Mouse (Mus musculus) liver, postnatal 0 days (tissue): ENCODE measurements around the gene Enpp4. TPM values are rescaled to one million over a fixed set of nuclear protein-coding genes. Genes with fewer than 3 reads are reported as not detected.
A peak's percentile ranks its signal among the peaks of the same experiment; 100 is the strongest.

Experiments used
- ATAC-seq: fragments of 200-750 bp; cut with Nextera tagmentation; 2 replicates; pipeline ENCODE4 v1.8.0; 2017; ENCODE audit warnings: mild to moderate bottlenecking, moderate library complexity
- DNase-seq: peaks from one replicate; pipeline ENCODE4 v3.0.0-alpha.2; 2016
- H3K27ac ChIP-seq: fragments of 300-500 bp; sonication (generic); 2 replicates; pipeline ENCODE4 v1.5.1; 2014; ENCODE audit warnings: antibody characterized with exemption, moderate library complexity, mild to moderate bottlenecking, low read depth
- H3K27me3 ChIP-seq: fragments of 300-500 bp; sonication (generic); 2 replicates; pipeline ENCODE4 v1.6.1; 2014; ENCODE audit warnings: low read length, control low read depth, mixed read lengths; ENCODE audit not compliant: insufficient read depth
- H3K36me3 ChIP-seq: fragments of 300-500 bp; sonication (generic); replicated peaks from 2 replicates; pipeline ENCODE4 v1.6.1; 2014; ENCODE audit warnings: mild to moderate bottlenecking, control low read depth, low read length, moderate library complexity, mixed read lengths; ENCODE audit not compliant: insufficient read depth
- H3K4me1 ChIP-seq: fragments of 300-500 bp; sonication (generic); 2 replicates; pipeline ENCODE4 v1.6.1; 2014; ENCODE audit warnings: antibody characterized with exemption, mild to moderate bottlenecking, control low read depth; ENCODE audit not compliant: insufficient read depth
- H3K4me2 ChIP-seq: fragments of 300-500 bp; sonication (generic); 2 replicates; pipeline ENCODE4 v1.6.1; 2014; ENCODE audit warnings: low read depth, mild to moderate bottlenecking, low read length, moderate library complexity, mixed read lengths
- H3K4me3 ChIP-seq: fragments of 300-500 bp; sonication (generic); 2 replicates; pipeline ENCODE4 v1.5.1; 2014; ENCODE audit warnings: low read depth, low read length
- H3K9ac ChIP-seq: fragments of 300-500 bp; sonication (generic); replicated peaks from 2 replicates; pipeline ENCODE4 v1.6.1; 2014; ENCODE audit warnings: mild to moderate bottlenecking, moderate library complexity
- H3K9me3 ChIP-seq: fragments of 300-500 bp; sonication (generic); 2 replicates; pipeline ENCODE4 v1.6.1; 2016; ENCODE audit warnings: mild to moderate bottlenecking, control low read depth, low read length, mixed read lengths
- CTCF ChIP-seq: sonication (generic); IDR thresholded peaks from 2 replicates; pipeline ENCODE4 v1.5.1; 2016; ENCODE audit warnings: antibody characterized with exemption, low read depth
- EP300 ChIP-seq: IDR thresholded peaks from 2 replicates; pipeline ENCODE4 v1.6.1; 2016; ENCODE audit warnings: antibody characterized with exemption, low read depth, mild to moderate bottlenecking
- WGBS: fragments of 180-500 bp; shearing (Covaris S2); extraction: QIAGEN DNeasy Blood & Tissue Kit; methylation state at CpG from one replicate; pipeline ENCODE4 v1.1.7; 2014; ENCODE audit not compliant: insufficient replicate concordance; 5-methylcytosine and 5-hydroxymethylcytosine counted together
- polyA plus RNA-seq: library from polyadenylated mRNA; unstranded; fragments of >200 nt; fragmentation: Nextera tagmentation; extraction: Ambion mirVana; gene quantifications from 2 replicates; pipeline ENCODE4 v1.2.1, GENCODE M21; 2015

Enpp4 gene
- polyA plus RNA-seq, 1 experiment from 2014 or later: 5.8 TPM

- no peaks in the 10 kb centered on the region for H3K27me3 ChIP-seq
- no peak for TF ChIP-seq EP300
- no peak for DNase-seq
- no peak for ATAC-seq
- H3K36me3 ChIP-seq: no peaks in the 10 kb centered on the region
- H3K4me2 ChIP-seq: no peak overlapping the region
- no peaks in the 10 kb centered on the region for H3K9me3 ChIP-seq
- no peak overlapping the region for H3K27ac ChIP-seq
- whole genome bisulfite sequencing: 48% methylated on average over 1 of the region's 1 CpGs
- no peak overlapping the region for H3K4me3 ChIP-seq
- no peaks in the 10 kb centered on the region for H3K4me1 ChIP-seq
- no peak overlapping the region for H3K9ac ChIP-seq
Measured at GRCm38 (mm10) chr17:44145806-44146205, 40.2 kb upstream of the Enpp4 start.

GRCm38 (mm10) chr17:44136863-44137640, 31.4 kb upstream of the Enpp4 start:
- no peak overlapping the region for H3K9ac ChIP-seq
- H3K36me3 ChIP-seq: no peaks in the 10 kb centered on the region
- DNase-seq (no peak), ATAC-seq (no peak)
- no peak for TF ChIP-seq EP300
- no peak for TF ChIP-seq CTCF
- peaks cover 4% of the 10 kb centered on the region; the same call in 1 of the 2 replicates for H3K4me1 ChIP-seq
- WGBS: 67% methylated on average over 10 of the region's 10 CpGs
- no peak overlapping the region for H3K27ac ChIP-seq
- no peak overlapping the region for H3K4me2 ChIP-seq
- H3K27me3 ChIP-seq: no peaks in the 10 kb centered on the region
- no peaks in the 10 kb centered on the region for H3K9me3 ChIP-seq
- no peak overlapping the region for H3K4me3 ChIP-seq

GRCm38 (mm10) chr17:44136018-44136417, 30.4 kb upstream of the Enpp4 start:
- H3K9me3 ChIP-seq: no peaks in the 10 kb centered on the region
- H3K27me3 ChIP-seq: no peaks in the 10 kb centered on the region
- H3K4me2 ChIP-seq: peak overlapping the region; percentile 74
- 33% methylated on average over 8 of the region's 8 CpGs for WGBS
- H3K4me3 ChIP-seq: peak overlapping the region; percentile 24; the same call in 1 of the 2 replicates
- DNase-seq (no peak), ATAC-seq (no peak)
- H3K9ac ChIP-seq: no peak overlapping the region
- no peaks in the 10 kb centered on the region for H3K36me3 ChIP-seq
- H3K27ac ChIP-seq: no peak overlapping the region
- TF ChIP-seq CTCF (no peak), EP300 (no peak)
- H3K4me1 ChIP-seq: peaks cover 4% of the 10 kb centered on the region; the same call in 1 of the 2 replicates

- peak overlapping the region; percentile 74 for H3K4me2 ChIP-seq
- no peaks in the 10 kb centered on the region for H3K9me3 ChIP-seq
- no peak for TF ChIP-seq EP300
- no peak for TF ChIP-seq CTCF
- no peak overlapping the region for H3K9ac ChIP-seq
- H3K27ac ChIP-seq: no peak overlapping the region
- peaks cover 4% of the 10 kb centered on the region; the same call in 1 of the 2 replicates for H3K4me1 ChIP-seq
- ATAC-seq (peak; percentile 83), DNase-seq (no peak)
- H3K27me3 ChIP-seq: no peaks in the 10 kb centered on the region
- peak overlapping the region; percentile 30 for H3K4me3 ChIP-seq
- H3K36me3 ChIP-seq: no peaks in the 10 kb centered on the region
- WGBS: 53% methylated on average over 9 of the region's 9 CpGs
Measured at GRCm38 (mm10) chr17:44134545-44134944, 28.9 kb upstream of the Enpp4 start.

GRCm38 (mm10) chr17:44134106-44134505, 28.5 kb upstream of the Enpp4 start:
- H3K4me2 ChIP-seq: peak overlapping the region; percentile 74
- ATAC-seq: peak; percentile 12; the same call in 1 of the 2 replicates

GRCm38 (mm10) chr17:44130429-44130828, 24.8 kb upstream of the Enpp4 start:
- 12% methylated on average over 7 of the region's 7 CpGs for WGBS
- Histone ChIP-seq H3K27ac (no peak overlapping the region), H3K4me3 (no peak overlapping the region), H3K9ac (no peak overlapping the region), H3K4me2 (no peak overlapping the region), H3K36me3 (no peaks in the 10 kb centered on the region), H3K9me3 (peaks cover 3% of the 10 kb centered on the region; the same call in 1 of the 2 replicates), H3K4me1 (peaks cover 4% of the 10 kb centered on the region; the same call in 1 of the 2 replicates), H3K27me3 (no peaks in the 10 kb centered on the region)
- DNase-seq: peak; percentile 78
- no peak for TF ChIP-seq EP300
- peak; percentile 84 for TF ChIP-seq CTCF
- ATAC-seq: no peak

More at GRCm38 (mm10) chr17:44134106-44134505, 28.5 kb upstream of the Enpp4 start:
- no peak overlapping the region for H3K4me3 ChIP-seq
- 20% methylated on average over 6 of the region's 6 CpGs for WGBS
- no peaks in the 10 kb centered on the region for H3K9me3 ChIP-seq
- DNase-seq: no peak
- H3K9ac ChIP-seq: no peak overlapping the region
- no peaks in the 10 kb centered on the region for H3K36me3 ChIP-seq
- H3K27me3 ChIP-seq: no peaks in the 10 kb centered on the region
- TF ChIP-seq EP300 (no peak), CTCF (no peak)
- H3K27ac ChIP-seq: no peak overlapping the region
- peaks cover 4% of the 10 kb centered on the region; the same call in 1 of the 2 replicates for H3K4me1 ChIP-seq
